Mouse (Mus musculus): Measurements from ENCODE around the gene Vmn1r44.

DNA sequence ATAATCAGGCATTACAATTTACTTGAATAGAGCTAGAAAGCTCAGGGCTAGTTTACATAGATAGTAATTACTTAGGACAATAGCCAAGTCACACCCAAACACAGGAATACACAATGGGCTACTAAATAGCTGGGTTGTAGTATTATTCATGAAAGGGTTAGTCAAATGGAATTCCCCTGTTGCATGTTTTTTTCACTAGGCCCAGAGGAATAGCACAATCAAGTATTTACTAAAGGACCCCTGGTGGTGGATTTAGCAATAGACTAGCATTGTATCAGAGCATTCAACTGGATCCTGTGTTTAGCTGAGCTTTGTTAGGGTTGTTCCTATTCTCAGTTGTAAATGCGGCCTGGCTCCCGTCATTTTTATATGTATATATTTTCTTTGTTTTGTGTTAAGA lies 15.5 kb upstream of the Vmn1r44 start:
- TF ChIP-seq CTCF (IDR thresholded peaks at IDR 0.05; ENCODE audit: low read depth) (no peak), EP300 (optimal IDR thresholded peaks at IDR 0.05) (no peak)

Data from stomach, postnatal 0 days (tissue).